Mouse (Mus musculus): ENCODE results near the gene Parva. TPM values are rescaled to one million over a fixed set of nuclear protein-coding genes. Genes with fewer than 3 reads are reported as not detected.
A peak's percentile ranks its signal among the peaks of the same experiment; 100 is the strongest.

The Parva gene
- polyA plus RNA-seq, 1 experiment from 2014 or later = 80.2 TPM

- 3% methylated on average over 7 of the region's 7 CpGs for WGBS
- Histone ChIP-seq H3K9ac (ENCODE audit: low read depth, low read length) (no peak overlapping the region), H3K4me3 (replicated peaks; ENCODE audit: low read depth, low read length) (no peak overlapping the region), H3K27me3 (ENCODE audit: insufficient read depth, low read length) (no peaks in the 10 kb centered on the region), H3K27ac (no peak overlapping the region), H3K36me3 (ENCODE audit: insufficient read depth, low read length) (no peaks in the 10 kb centered on the region), H3K4me1 (replicated peaks; ENCODE audit: insufficient read depth, low read length) (peaks cover 45% of the 10 kb centered on the region), H3K4me2 (ENCODE audit: low read length) (peak overlapping the region; percentile 5; the same call in 1 of the 2 replicates), H3K9me3 (replicated peaks; ENCODE audit: low read length) (no peaks in the 10 kb centered on the region)
- DNase-seq (ENCODE audit: low spot score) = peak; percentile 91
- TF ChIP-seq CTCF (IDR thresholded peaks at IDR 0.05; ENCODE audit: low read depth) = no peak
- no peak for ATAC-seq (replicated peaks; ENCODE audit: low FRiP score, low read depth)
These were observed 72.8 kb downstream of the Parva start for GRCm38 (mm10) chr7:112500134-112500490.

- ATAC-seq (replicated peaks; ENCODE audit: low FRiP score, low read depth) = no peak
These were observed 74.9 kb downstream of the Parva start for GRCm38 (mm10) chr7:112502050-112502809.

GRCm38 (mm10) chr7:112502845-112503244 is 75.5 kb downstream of the Parva start:
- Histone ChIP-seq H3K27me3 (ENCODE audit: insufficient read depth, low read length) (no peaks in the 10 kb centered on the region), H3K9ac (ENCODE audit: low read depth, low read length) (no peak overlapping the region), H3K27ac (0 out of 2 replicates have a peak overlapping the region, but pooled peaks have one; percentile 51), H3K4me1 (replicated peaks; ENCODE audit: insufficient read depth, low read length) (peaks cover 38% of the 10 kb centered on the region), H3K36me3 (ENCODE audit: insufficient read depth, low read length) (no peaks in the 10 kb centered on the region), H3K9me3 (replicated peaks; ENCODE audit: low read length) (no peaks in the 10 kb centered on the region), H3K4me2 (ENCODE audit: low read length) (no peak overlapping the region; the same call in 1 of the 2 replicates), H3K4me3 (replicated peaks; ENCODE audit: low read depth, low read length) (no peak overlapping the region)
- DNase-seq (ENCODE audit: low spot score) (no peak), ATAC-seq (replicated peaks; ENCODE audit: low FRiP score, low read depth) (no peak)
- no peak for TF ChIP-seq CTCF (IDR thresholded peaks at IDR 0.05; ENCODE audit: low read depth)
- WGBS = 31% methylated on average over 5 of the region's 5 CpGs

More at GRCm38 (mm10) chr7:112502050-112502809, 74.9 kb downstream of the Parva start:
- no peaks in the 10 kb centered on the region for H3K36me3 ChIP-seq (ENCODE audit: insufficient read depth, low read length)
- H3K4me3 ChIP-seq (replicated peaks; ENCODE audit: low read depth, low read length) = no peak overlapping the region
- TF ChIP-seq CTCF (IDR thresholded peaks at IDR 0.05; ENCODE audit: low read depth) = no peak
- H3K27me3 ChIP-seq (ENCODE audit: insufficient read depth, low read length) = no peaks in the 10 kb centered on the region
- H3K27ac ChIP-seq = 0 out of 2 replicates have a peak overlapping the region, but pooled peaks have one; percentile 6
- H3K4me1 ChIP-seq (replicated peaks; ENCODE audit: insufficient read depth, low read length) = peaks cover 38% of the 10 kb centered on the region
- no peaks in the 10 kb centered on the region for H3K9me3 ChIP-seq (replicated peaks; ENCODE audit: low read length)
- H3K9ac ChIP-seq (ENCODE audit: low read depth, low read length) = no peak overlapping the region
- H3K4me2 ChIP-seq (ENCODE audit: low read length) = no peak overlapping the region; the same call in 1 of the 2 replicates
- peak; percentile 57 for DNase-seq (ENCODE audit: low spot score)
- 35% methylated on average over 17 of the region's 18 CpGs for WGBS

GRCm38 (mm10) chr7:112503448-112503847 is 76.1 kb downstream of the Parva start:
- DNase-seq (ENCODE audit: low spot score) (no peak), ATAC-seq (replicated peaks; ENCODE audit: low FRiP score, low read depth) (no peak)
- no peak overlapping the region for H3K4me2 ChIP-seq (ENCODE audit: low read length)
- H3K27me3 ChIP-seq (ENCODE audit: insufficient read depth, low read length) = no peaks in the 10 kb centered on the region
- no peaks in the 10 kb centered on the region for H3K36me3 ChIP-seq (ENCODE audit: insufficient read depth, low read length)
- no peak for TF ChIP-seq CTCF (IDR thresholded peaks at IDR 0.05; ENCODE audit: low read depth)
- no peak overlapping the region for H3K9ac ChIP-seq (ENCODE audit: low read depth, low read length)
- no peak overlapping the region for H3K4me3 ChIP-seq (replicated peaks; ENCODE audit: low read depth, low read length)
- H3K27ac ChIP-seq = 0 out of 2 replicates have a peak overlapping the region, but pooled peaks have one; percentile 51
- H3K9me3 ChIP-seq (replicated peaks; ENCODE audit: low read length) = no peaks in the 10 kb centered on the region
- H3K4me1 ChIP-seq (replicated peaks; ENCODE audit: insufficient read depth, low read length) = peaks cover 36% of the 10 kb centered on the region
- WGBS = 39% methylated on average over 6 of the region's 6 CpGs

GRCm38 (mm10) chr7:112503917-112504316 is 76.6 kb downstream of the Parva start:
- DNase-seq (ENCODE audit: low spot score) (no peak), ATAC-seq (replicated peaks; ENCODE audit: low FRiP score, low read depth) (no peak)
- Histone ChIP-seq H3K27ac (0 out of 2 replicates have a peak overlapping the region, but pooled peaks have one; percentile 51), H3K4me2 (ENCODE audit: low read length) (no peak overlapping the region), H3K4me1 (replicated peaks; ENCODE audit: insufficient read depth, low read length) (peaks cover 32% of the 10 kb centered on the region), H3K27me3 (ENCODE audit: insufficient read depth, low read length) (no peaks in the 10 kb centered on the region), H3K36me3 (ENCODE audit: insufficient read depth, low read length) (no peaks in the 10 kb centered on the region), H3K9ac (ENCODE audit: low read depth, low read length) (no peak overlapping the region), H3K4me3 (replicated peaks; ENCODE audit: low read depth, low read length) (no peak overlapping the region), H3K9me3 (replicated peaks; ENCODE audit: low read length) (no peaks in the 10 kb centered on the region)
- 54% methylated on average over 3 of the region's 3 CpGs for WGBS
- no peak for TF ChIP-seq CTCF (IDR thresholded peaks at IDR 0.05; ENCODE audit: low read depth)

- DNase-seq (ENCODE audit: low spot score) (no peak), ATAC-seq (replicated peaks; ENCODE audit: low FRiP score, low read depth) (no peak)
- H3K9ac ChIP-seq (ENCODE audit: low read depth, low read length) = no peak overlapping the region
- H3K36me3 ChIP-seq (ENCODE audit: insufficient read depth, low read length) = no peaks in the 10 kb centered on the region
- H3K27me3 ChIP-seq (ENCODE audit: insufficient read depth, low read length) = no peaks in the 10 kb centered on the region
- H3K4me3 ChIP-seq (replicated peaks; ENCODE audit: low read depth, low read length) = no peak overlapping the region
- no peak for TF ChIP-seq CTCF (IDR thresholded peaks at IDR 0.05; ENCODE audit: low read depth)
- no peak overlapping the region for H3K27ac ChIP-seq
- WGBS = 73% methylated on average over 8 of the region's 8 CpGs
- H3K9me3 ChIP-seq (replicated peaks; ENCODE audit: low read length) = no peaks in the 10 kb centered on the region
- H3K4me2 ChIP-seq (ENCODE audit: low read length) = no peak overlapping the region
- H3K4me1 ChIP-seq (replicated peaks; ENCODE audit: insufficient read depth, low read length) = peaks cover 21% of the 10 kb centered on the region
These were observed 81.8 kb downstream of the Parva start for GRCm38 (mm10) chr7:112509107-112509506.

Data from kidney, postnatal 0 days (tissue).